Mouse (Mus musculus): ENCODE measurements around the gene Ap1s2. TPM values are rescaled to one million over a fixed set of nuclear protein-coding genes. Genes with fewer than 3 reads are reported as not detected.

Gene Ap1s2
- polyA plus RNA-seq, 1 experiment from 2014 or later, result 21.8 TPM

- peaks cover 15% of the 10 kb centered on the region for H3K27me3 ChIP-seq
- no peaks in the 10 kb centered on the region for H3K9me3 ChIP-seq (replicated peaks)
- H3K4me1 ChIP-seq, result no peaks in the 10 kb centered on the region
- H3K4me3 ChIP-seq (replicated peaks), result no peak overlapping the region
- no peak for ATAC-seq (replicated peaks; ENCODE audit: low FRiP score)
- H3K4me2 ChIP-seq, result no peak overlapping the region
- 54% methylated on average over 4 of the region's 4 CpGs for WGBS
- H3K9ac ChIP-seq, result no peak overlapping the region
- H3K27ac ChIP-seq, result no peak overlapping the region
- H3K36me3 ChIP-seq, result peaks cover 4% of the 10 kb centered on the region; the same call in 1 of the 2 replicates
These were observed 72.7 kb downstream of the Ap1s2 start for GRCm38 (mm10) chrX:163981500-163981899.

- no peak overlapping the region for H3K9ac ChIP-seq
- H3K4me3 ChIP-seq (replicated peaks), result no peak overlapping the region
- H3K27me3 ChIP-seq, result peaks cover 19% of the 10 kb centered on the region
- H3K4me2 ChIP-seq, result no peak overlapping the region
- peaks cover 4% of the 10 kb centered on the region; the same call in 1 of the 2 replicates for H3K36me3 ChIP-seq
- H3K9me3 ChIP-seq (replicated peaks), result no peaks in the 10 kb centered on the region
- 82% methylated on average over 6 of the region's 6 CpGs for WGBS
- H3K27ac ChIP-seq, result no peak overlapping the region
- ATAC-seq (replicated peaks; ENCODE audit: low FRiP score), result no peak
- no peaks in the 10 kb centered on the region for H3K4me1 ChIP-seq
These were observed 73.3 kb downstream of the Ap1s2 start for GRCm38 (mm10) chrX:163982129-163982528.

Other genes starting within 250 kb of the Ap1s2 start
- gene Rnf138rt1, start 147.7 kb upstream of the Ap1s2 start, polyA plus RNA-seq (2015; fragmentation: Nextera tagmentation; extraction: Ambion mirVana), result 0.14 TPM in 1 of 2 replicates, not detected in the other
- 60.8 and 69.8 TPM in 2 replicates for gene Zrsr2, start 49.6 kb downstream of the Ap1s2 start, polyA plus RNA-seq (2015; fragmentation: Nextera tagmentation; extraction: Ambion mirVana)
- 1.7 and 1.9 TPM in 2 replicates for gene Car5b, start 119.0 kb downstream of the Ap1s2 start, polyA plus RNA-seq (2015; fragmentation: Nextera tagmentation; extraction: Ambion mirVana)
- gene Siah1b, start 167.5 kb downstream of the Ap1s2 start, polyA plus RNA-seq (2015; fragmentation: Nextera tagmentation; extraction: Ambion mirVana), result 30.2 and 33.7 TPM in 2 replicates
- gene Cltrn, start 179.8 kb downstream of the Ap1s2 start, polyA plus RNA-seq (2015; fragmentation: Nextera tagmentation; extraction: Ambion mirVana), result 77.2 and 88.6 TPM in 2 replicates
- gene Ace2, start 230.3 kb downstream of the Ap1s2 start, polyA plus RNA-seq (2015; fragmentation: Nextera tagmentation; extraction: Ambion mirVana), result 62.6 and 62.8 TPM in 2 replicates

All from kidney, embryonic 15.5 days (tissue).